Mouse (Mus musculus) embryo, embryonic 9.5 days (tissue): Measurements from ENCODE around the gene Lrig3.

Experiments
- DNase-seq: peaks from one replicate; pipeline ENCODE4 v3.0.0-alpha.2; 2017; ENCODE audit errors: extremely low spot score

The Lrig3 gene

GRCm38 (mm10) chr10:126000861-126001390, 35.0 kb downstream of the Lrig3 start:
- no peak for DNase-seq

- no peak for DNase-seq
Measured at GRCm38 (mm10) chr10:126002081-126002755, 36.2 kb downstream of the Lrig3 start.

- no peak for DNase-seq
Measured at GRCm38 (mm10) chr10:126002818-126003506, 37.0 kb downstream of the Lrig3 start.

- DNase-seq = no peak
Measured at GRCm38 (mm10) chr10:126003857-126004256, 37.9 kb downstream of the Lrig3 start.

- DNase-seq = no peak
Measured at GRCm38 (mm10) chr10:126013667-126014066, 47.7 kb downstream of the Lrig3 start.

GRCm38 (mm10) chr10:126014673-126015072, 48.7 kb downstream of the Lrig3 start:
- no peak for DNase-seq

GRCm38 (mm10) chr10:126015644-126016043, 49.7 kb downstream of the Lrig3 start:
- DNase-seq = no peak

GRCm38 (mm10) chr10:126019350-126019991, 53.5 kb downstream of the Lrig3 start:
- no peak for DNase-seq

- DNase-seq = no peak
Measured at GRCm38 (mm10) chr10:126028574-126029440, 62.8 kb downstream of the Lrig3 start.

- DNase-seq = no peak
Measured at GRCm38 (mm10) chr10:126029441-126030114, 63.6 kb downstream of the Lrig3 start.

GRCm38 (mm10) chr10:126056881-126057280, 90.9 kb downstream of the Lrig3 start:
- DNase-seq = no peak

GRCm38 (mm10) chr10:126062812-126063211, 96.8 kb downstream of the Lrig3 start:
- DNase-seq = no peak
